Mouse (Mus musculus) forebrain, embryonic 11.5 days (tissue): ENCODE results near the gene Sowahb. TPM values are rescaled to one million over a fixed set of nuclear protein-coding genes. Genes with fewer than 3 reads are reported as not detected.

Experiments
- ATAC-seq: fragments of 200-750 bp; cut with Nextera tagmentation; replicated peaks from 2 replicates; pipeline ENCODE4 v1.8.0; 2017; ENCODE audit warnings: moderate TSS enrichment; ENCODE audit not compliant: low FRiP score
- DNase-seq: peaks from one replicate; pipeline ENCODE4 v3.0.0-alpha.2; 2017; ENCODE audit warnings: low spot score
- H3K27ac ChIP-seq: fragments of 300-500 bp; sonication (generic); 2 replicates; pipeline ENCODE4 v1.5.1; 2014; ENCODE audit warnings: low read depth, low read length
- H3K27me3 ChIP-seq: fragments of 300-500 bp; sonication (generic); 2 replicates; pipeline ENCODE4 v1.6.1; 2014; ENCODE audit warnings: mild to moderate bottlenecking, low read length, mixed read lengths; ENCODE audit not compliant: control insufficient read depth, insufficient read depth
- H3K36me3 ChIP-seq: fragments of 300-500 bp; sonication (generic); 2 replicates; pipeline ENCODE4 v1.6.1; 2014; ENCODE audit warnings: mild to moderate bottlenecking, low read length, moderate library complexity, mixed read lengths; ENCODE audit not compliant: control insufficient read depth, insufficient read depth
- H3K4me1 ChIP-seq: fragments of 300-500 bp; sonication (generic); replicated peaks from 2 replicates; pipeline ENCODE4 v1.6.1; 2014; ENCODE audit warnings: low read length, mixed read lengths; ENCODE audit not compliant: control insufficient read depth, insufficient read depth
- H3K4me2 ChIP-seq: fragments of 300-500 bp; sonication (generic); 2 replicates; pipeline ENCODE4 v1.6.1; 2014; ENCODE audit warnings: low read depth, mild to moderate bottlenecking, low read length, moderate library complexity, mixed read lengths; ENCODE audit not compliant: severe bottlenecking
- H3K4me3 ChIP-seq: fragments of 300-500 bp; sonication (generic); 2 replicates; pipeline ENCODE4 v1.5.1; 2014; ENCODE audit warnings: low read depth, low read length
- H3K9ac ChIP-seq: fragments of 300-500 bp; sonication (generic); 2 replicates; pipeline ENCODE4 v1.6.1; 2014; ENCODE audit warnings: low read length
- H3K9me3 ChIP-seq: fragments of 300-500 bp; sonication (generic); 2 replicates; pipeline ENCODE4 v1.6.1; 2016; ENCODE audit warnings: low read length, mixed read lengths; ENCODE audit not compliant: control insufficient read depth
- WGBS: fragments of 180-500 bp; shearing (Covaris S2); extraction: QIAGEN DNeasy Blood & Tissue Kit; methylation state at CpG from one replicate; pipeline ENCODE4 v1.1.7; 2014; 5-methylcytosine and 5-hydroxymethylcytosine counted together
- polyA plus RNA-seq: library from polyadenylated mRNA; unstranded; fragments of >200 nt; fragmentation: Nextera tagmentation; extraction: Ambion mirVana; gene quantifications from 2 replicates; pipeline ENCODE4 v1.2.1, GENCODE M21; 2014

Gene Sowahb
- polyA plus RNA-seq, 1 experiment from 2014 or later: 0.16 TPM

- no peak overlapping the region for H3K9ac ChIP-seq
- peaks cover 18% of the 10 kb centered on the region for H3K4me1 ChIP-seq
- H3K4me2 ChIP-seq: no peak overlapping the region
- H3K27ac ChIP-seq: no peak overlapping the region
- peaks cover 46% of the 10 kb centered on the region for H3K27me3 ChIP-seq
- no peak for DNase-seq
- WGBS: 26% methylated on average over 5 of the region's 5 CpGs
- no peak for ATAC-seq
- no peak overlapping the region for H3K4me3 ChIP-seq
- no peaks in the 10 kb centered on the region for H3K9me3 ChIP-seq
- H3K36me3 ChIP-seq: no peaks in the 10 kb centered on the region
These were observed 1.6 kb upstream of the Sowahb start for GRCm38 (mm10) chr5:93046306-93046845.

GRCm38 (mm10) chr5:93045371-93045714, 521 bp upstream of the Sowahb start:
- Histone ChIP-seq H3K27me3 (peaks cover 46% of the 10 kb centered on the region), H3K4me1 (peaks cover 18% of the 10 kb centered on the region), H3K9ac (no peak overlapping the region), H3K36me3 (no peaks in the 10 kb centered on the region), H3K27ac (no peak overlapping the region), H3K4me3 (peak overlapping the region; percentile 41), H3K4me2 (peak overlapping the region; percentile 88), H3K9me3 (no peaks in the 10 kb centered on the region)
- WGBS: under 1% methylated on average over 19 of the region's 19 CpGs
- ATAC-seq: no peak; the same call in 1 of the 2 replicates
- no peak for DNase-seq

- Histone ChIP-seq H3K4me2 (peak overlapping the region; percentile 88), H3K9ac (no peak overlapping the region), H3K27ac (no peak overlapping the region), H3K36me3 (no peaks in the 10 kb centered on the region), H3K4me3 (peak overlapping the region; percentile 41), H3K9me3 (no peaks in the 10 kb centered on the region), H3K4me1 (peaks cover 18% of the 10 kb centered on the region), H3K27me3 (peaks cover 46% of the 10 kb centered on the region)
- 2% methylated on average over 65 of the region's 69 CpGs for WGBS
- peak; percentile 65 for DNase-seq
- ATAC-seq: peak; percentile 37; the same call in 1 of the 2 replicates
These were observed 886 bp downstream of the Sowahb start for GRCm38 (mm10) chr5:93043688-93044583.

GRCm38 (mm10) chr5:93042831-93043687, 1.8 kb downstream of the Sowahb start:
- peak; percentile 51 for DNase-seq
- H3K4me3 ChIP-seq: no peak overlapping the region
- H3K36me3 ChIP-seq: no peaks in the 10 kb centered on the region
- no peak overlapping the region for H3K27ac ChIP-seq
- ATAC-seq: no peak
- peaks cover 18% of the 10 kb centered on the region for H3K4me1 ChIP-seq
- no peak overlapping the region for H3K4me2 ChIP-seq
- 44% methylated on average over 18 of the region's 18 CpGs for WGBS
- H3K9ac ChIP-seq: no peak overlapping the region
- H3K9me3 ChIP-seq: no peaks in the 10 kb centered on the region
- H3K27me3 ChIP-seq: peaks cover 46% of the 10 kb centered on the region

GRCm38 (mm10) chr5:93042031-93042430, 2.8 kb downstream of the Sowahb start:
- H3K4me1 ChIP-seq: peaks cover 18% of the 10 kb centered on the region
- ATAC-seq: no peak
- H3K36me3 ChIP-seq: no peaks in the 10 kb centered on the region
- peaks cover 46% of the 10 kb centered on the region for H3K27me3 ChIP-seq
- WGBS: 66% methylated on average over 4 of the region's 4 CpGs
- H3K4me2 ChIP-seq: no peak overlapping the region
- peak; percentile 41 for DNase-seq
- H3K27ac ChIP-seq: no peak overlapping the region
- H3K9me3 ChIP-seq: no peaks in the 10 kb centered on the region
- no peak overlapping the region for H3K4me3 ChIP-seq
- no peak overlapping the region for H3K9ac ChIP-seq

- ATAC-seq: no peak
- Histone ChIP-seq H3K9ac (no peak overlapping the region), H3K4me1 (peaks cover 18% of the 10 kb centered on the region), H3K4me3 (no peak overlapping the region), H3K4me2 (no peak overlapping the region), H3K36me3 (no peaks in the 10 kb centered on the region), H3K27ac (no peak overlapping the region), H3K27me3 (peaks cover 39% of the 10 kb centered on the region), H3K9me3 (no peaks in the 10 kb centered on the region)
- DNase-seq: no peak
- WGBS: 67% methylated on average over 3 of the region's 3 CpGs
These were observed 3.5 kb downstream of the Sowahb start for GRCm38 (mm10) chr5:93041276-93041675.

- no peak overlapping the region for H3K9ac ChIP-seq
- DNase-seq (peak; percentile 43), ATAC-seq (no peak)
- no peak overlapping the region for H3K27ac ChIP-seq
- no peak overlapping the region for H3K4me3 ChIP-seq
- no peak overlapping the region for H3K4me2 ChIP-seq
- H3K4me1 ChIP-seq: peaks cover 15% of the 10 kb centered on the region
- H3K27me3 ChIP-seq: peaks cover 30% of the 10 kb centered on the region
- H3K36me3 ChIP-seq: no peaks in the 10 kb centered on the region
- 63% methylated on average over 5 of the region's 5 CpGs for WGBS
- no peaks in the 10 kb centered on the region for H3K9me3 ChIP-seq
These were observed 4.7 kb downstream of the Sowahb start for GRCm38 (mm10) chr5:93040095-93040494.

GRCm38 (mm10) chr5:93036254-93036653, 8.6 kb downstream of the Sowahb start:
- no peaks in the 10 kb centered on the region for H3K4me1 ChIP-seq
- no peak overlapping the region for H3K9ac ChIP-seq
- H3K27me3 ChIP-seq: no peaks in the 10 kb centered on the region
- DNase-seq (no peak), ATAC-seq (no peak)
- 81% methylated on average over 7 of the region's 7 CpGs for WGBS
- H3K9me3 ChIP-seq: no peaks in the 10 kb centered on the region
- H3K36me3 ChIP-seq: no peaks in the 10 kb centered on the region
- no peak overlapping the region for H3K4me3 ChIP-seq
- no peak overlapping the region for H3K27ac ChIP-seq
- H3K4me2 ChIP-seq: no peak overlapping the region
